Mouse (Mus musculus) ES-Bruce4 (cell line): ENCODE data around the gene 4833439L19Rik. TPM values are rescaled to one million over a fixed set of nuclear protein-coding genes. Genes with fewer than 3 reads are reported as not detected.

ENCODE experiments used
- H3K27ac ChIP-seq: 2 replicates; pipeline ENCODE4 v1.5.1; 2012; ENCODE audit warnings: low read length, inconsistent platforms; ENCODE audit not compliant: insufficient read depth
- H3K27me3 ChIP-seq: 2 replicates; pipeline ENCODE4 v1.6.1; 2012; ENCODE audit warnings: mild to moderate bottlenecking, low read length, inconsistent platforms; ENCODE audit not compliant: control insufficient read depth, poor library complexity, insufficient read depth, severe bottlenecking
- H3K36me3 ChIP-seq: 2 replicates; pipeline ENCODE4 v1.6.1; 2012; ENCODE audit warnings: inconsistent platforms, mild to moderate bottlenecking, low read length, moderate library complexity; ENCODE audit not compliant: control insufficient read depth, poor library complexity, insufficient read depth, severe bottlenecking
- H3K4me1 ChIP-seq: one replicate; pipeline ENCODE4 v1.8.1; 2011; ENCODE audit warnings: low read length; ENCODE audit not compliant: control insufficient read depth, insufficient read depth
- H3K4me3 ChIP-seq: 2 replicates; pipeline ENCODE4 v1.5.1; 2011; ENCODE audit warnings: low read depth, mild to moderate bottlenecking, low read length
- H3K9ac ChIP-seq: 2 replicates; pipeline ENCODE4 v1.6.1; 2012; ENCODE audit warnings: low read depth, mild to moderate bottlenecking, inconsistent platforms; ENCODE audit not compliant: poor library complexity, severe bottlenecking
- H3K9me3 ChIP-seq: replicated peaks from 2 replicates; pipeline ENCODE4 v1.6.1; 2012; ENCODE audit warnings: mild to moderate bottlenecking, low read length, inconsistent platforms; ENCODE audit not compliant: control insufficient read depth, poor library complexity, insufficient read depth, severe bottlenecking
- CTCF ChIP-seq: IDR thresholded peaks from one replicate; pipeline ENCODE4 v1.8.1; 2011; ENCODE audit warnings: low read depth, low read length
- EP300 ChIP-seq: IDR thresholded peaks from 2 replicates; pipeline ENCODE4 v1.6.1; 2011; ENCODE audit warnings: low read depth, low read length; ENCODE audit not compliant: insufficient read depth
- POLR2A ChIP-seq: IDR thresholded peaks from one replicate; pipeline ENCODE4 v1.8.1; 2011; ENCODE audit warnings: low read length; ENCODE audit not compliant: insufficient read depth
- polyA plus RNA-seq: library from polyadenylated mRNA; stranded (reverse); fragments of >200 nt; gene quantifications from 2 replicates; pipeline ENCODE4 v1.2.4, GENCODE M21; 2011; ENCODE audit warnings: low read depth; ENCODE audit not compliant: missing spikeins, insufficient read depth, insufficient read length

4833439L19Rik gene
- polyA plus RNA-seq, 1 experiment: 110 TPM

DNA sequence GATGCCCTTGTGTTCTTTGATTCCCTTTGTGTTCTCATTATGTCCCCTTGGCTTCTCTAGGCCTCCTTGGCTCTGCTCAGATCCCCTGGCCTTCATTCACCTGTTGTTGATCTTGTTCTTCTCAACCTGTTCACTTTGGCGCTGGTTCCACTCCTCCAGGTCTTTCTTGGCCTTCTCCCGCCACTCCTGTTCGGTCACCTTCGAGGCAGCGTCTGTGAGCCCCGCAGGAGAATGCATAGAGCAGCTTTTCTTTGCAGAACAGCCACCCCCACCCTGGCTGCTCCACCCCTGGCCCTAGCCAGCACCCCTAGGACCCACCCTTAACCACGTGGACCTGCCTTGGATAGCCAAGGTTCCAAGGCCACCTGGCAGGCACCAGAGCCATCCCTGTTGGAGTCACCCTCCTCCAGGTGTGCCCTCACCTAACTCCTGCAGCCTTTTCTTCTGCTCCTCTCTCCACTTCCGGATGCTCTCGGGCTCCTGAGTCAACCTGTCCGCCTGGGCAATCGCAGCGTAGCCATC, 33.4 kb upstream of the 4833439L19Rik start:
- Histone ChIP-seq H3K36me3 (no peaks in the 10 kb centered on the region), H3K4me1 (peaks cover 3% of the 10 kb centered on the region), H3K4me3 (no peak overlapping the region), H3K27me3 (no peaks in the 10 kb centered on the region), H3K27ac (no peak overlapping the region), H3K9me3 (no peaks in the 10 kb centered on the region), H3K9ac (no peak overlapping the region)
- TF ChIP-seq EP300 (no peak), CTCF (no peak), POLR2A (no peak)

DNA sequence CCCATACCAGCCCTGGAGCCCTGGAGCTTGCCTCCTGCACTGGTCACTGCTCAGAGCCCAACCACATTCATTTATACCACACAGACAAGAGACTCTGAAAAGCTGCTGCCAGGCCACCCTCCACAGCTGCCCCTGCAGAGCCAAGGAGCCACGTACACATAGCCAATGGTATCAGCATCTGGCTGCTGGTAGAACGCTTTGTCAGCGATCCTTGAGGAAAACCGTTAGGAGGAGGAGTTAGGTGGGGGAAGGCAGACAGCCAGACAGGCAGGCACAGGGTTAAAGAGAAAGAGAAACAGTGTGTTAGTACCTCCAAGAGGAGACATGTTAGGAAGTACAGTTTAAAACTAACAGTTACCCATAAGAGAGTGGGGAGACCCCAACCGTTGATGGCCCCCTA, 31.6 kb upstream of the 4833439L19Rik start:
- H3K36me3 ChIP-seq: no peaks in the 10 kb centered on the region
- H3K4me3 ChIP-seq: no peak overlapping the region
- no peaks in the 10 kb centered on the region for H3K27me3 ChIP-seq
- H3K9ac ChIP-seq: no peak overlapping the region
- no peak for TF ChIP-seq CTCF
- TF ChIP-seq POLR2A: no peak
- TF ChIP-seq EP300: no peak
- H3K4me1 ChIP-seq: no peaks in the 10 kb centered on the region
- no peaks in the 10 kb centered on the region for H3K9me3 ChIP-seq
- no peak overlapping the region for H3K27ac ChIP-seq

DNA sequence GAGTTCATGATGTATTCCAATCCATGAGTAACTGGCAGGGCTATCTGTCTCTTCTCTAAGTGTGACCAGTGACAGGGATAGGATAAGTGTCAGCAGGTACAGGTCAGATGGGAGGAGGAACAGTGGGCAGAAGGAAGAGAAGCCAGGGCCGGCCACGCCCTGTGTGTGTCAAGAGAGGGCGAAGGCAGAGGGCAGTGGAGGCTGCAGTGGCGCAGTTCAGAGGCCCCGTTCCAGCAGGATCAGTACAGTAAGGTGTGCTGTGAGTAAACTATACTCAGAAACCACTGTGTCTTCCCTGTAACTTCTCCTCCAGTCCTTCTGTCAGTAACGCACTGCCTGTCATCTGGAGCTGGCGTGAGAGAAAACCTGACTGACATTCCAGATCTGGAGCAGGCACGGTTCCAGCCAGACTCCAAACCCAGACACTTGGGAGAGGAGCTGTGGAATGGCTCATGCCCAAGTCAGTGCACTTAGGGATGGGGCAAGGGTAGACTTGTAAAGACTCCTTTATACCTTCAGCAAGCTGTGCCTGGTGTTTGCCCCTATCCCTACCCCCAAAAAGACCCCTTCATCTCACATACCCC, 31.0 kb upstream of the 4833439L19Rik start:
- no peak overlapping the region for H3K9ac ChIP-seq
- H3K27me3 ChIP-seq: no peaks in the 10 kb centered on the region
- H3K4me3 ChIP-seq: no peak overlapping the region
- no peaks in the 10 kb centered on the region for H3K4me1 ChIP-seq
- TF ChIP-seq EP300 (no peak), POLR2A (no peak), CTCF (no peak)
- no peaks in the 10 kb centered on the region for H3K9me3 ChIP-seq
- H3K27ac ChIP-seq: no peak overlapping the region
- H3K36me3 ChIP-seq: no peaks in the 10 kb centered on the region

DNA sequence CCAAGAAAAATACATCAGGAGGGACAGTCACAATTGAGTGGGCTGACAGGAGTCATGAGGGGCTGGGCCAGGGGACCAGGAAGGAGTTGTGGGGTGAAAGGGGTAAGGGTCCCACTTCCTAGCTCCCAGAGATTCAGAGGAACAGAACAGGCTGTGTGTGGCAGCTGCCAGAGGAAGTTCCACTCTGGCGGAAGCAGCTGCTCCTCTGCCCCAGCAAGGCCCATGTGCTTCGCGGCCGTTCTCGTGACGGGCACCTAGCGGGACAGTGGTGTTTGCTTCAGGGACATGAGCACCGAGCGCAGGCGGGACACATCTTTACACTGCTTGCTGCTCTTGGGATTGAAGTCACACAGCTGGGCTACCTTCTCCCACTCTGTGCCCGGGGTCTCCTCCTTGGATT, 28.4 kb upstream of the 4833439L19Rik start:
- Histone ChIP-seq H3K4me1 (no peaks in the 10 kb centered on the region), H3K9ac (no peak overlapping the region), H3K27ac (no peak overlapping the region), H3K4me3 (no peak overlapping the region), H3K27me3 (no peaks in the 10 kb centered on the region), H3K9me3 (no peaks in the 10 kb centered on the region), H3K36me3 (peaks cover under 1% of the 10 kb centered on the region; the same call in 1 of the 2 replicates)
- no peak for TF ChIP-seq POLR2A
- TF ChIP-seq CTCF: no peak
- TF ChIP-seq EP300: no peak

DNA sequence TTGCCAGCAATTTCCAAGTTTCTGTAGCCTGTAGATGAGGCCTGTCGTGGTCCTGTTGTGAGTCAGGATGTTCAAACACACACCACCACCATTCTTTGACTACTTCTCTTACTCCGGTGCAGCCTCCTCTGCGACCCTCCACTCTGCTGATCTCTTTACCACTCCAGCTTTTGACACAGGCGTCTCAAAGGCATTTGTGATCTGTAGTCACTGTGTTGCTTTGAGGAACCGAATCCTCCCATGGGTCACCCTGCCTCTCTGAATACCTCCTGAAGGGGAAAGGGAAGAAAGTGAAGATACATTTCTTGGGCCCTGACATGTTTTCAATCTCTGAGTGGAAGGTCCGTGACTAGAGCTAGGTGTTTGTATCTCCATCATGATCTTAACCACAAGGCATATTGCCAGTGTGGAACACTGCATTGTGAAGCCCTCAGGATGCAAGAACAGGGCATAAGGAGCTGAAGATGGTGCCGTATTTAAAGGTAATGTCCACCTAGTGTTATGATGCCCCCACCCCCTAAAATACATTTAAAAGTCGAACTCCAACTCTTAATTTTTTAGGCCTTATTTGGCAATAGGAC, 26.6 kb upstream of the 4833439L19Rik start:
- peaks cover 14% of the 10 kb centered on the region for H3K36me3 ChIP-seq
- no peak overlapping the region for H3K4me3 ChIP-seq
- H3K9me3 ChIP-seq: no peaks in the 10 kb centered on the region
- no peak overlapping the region for H3K27ac ChIP-seq
- TF ChIP-seq EP300 (no peak), CTCF (no peak), POLR2A (no peak)
- no peaks in the 10 kb centered on the region for H3K27me3 ChIP-seq
- no peaks in the 10 kb centered on the region for H3K4me1 ChIP-seq
- no peak overlapping the region for H3K9ac ChIP-seq
